Mouse (Mus musculus): Measurements from ENCODE around the gene Abcc6.

DNA sequence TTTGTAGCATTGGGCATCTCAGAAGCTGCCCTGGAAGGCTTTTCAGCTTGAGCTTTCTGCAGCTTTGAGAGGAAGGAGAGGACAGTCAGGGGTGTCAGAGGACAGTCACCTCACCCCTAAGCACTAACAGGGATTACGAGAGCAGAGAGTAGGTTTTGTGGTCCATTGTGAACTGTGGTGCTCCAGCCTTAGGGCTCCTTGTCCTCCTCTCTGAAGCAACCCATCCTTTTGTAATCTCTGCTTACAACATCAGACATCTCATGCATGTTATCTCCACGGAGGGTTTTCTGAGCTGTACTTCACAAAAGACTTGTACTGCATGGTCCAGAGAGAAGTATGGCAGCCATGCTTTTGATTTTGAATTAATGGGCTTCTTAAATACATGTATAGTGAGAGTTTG is 4.9 kb upstream of the Abcc6 start:
- TF ChIP-seq GATA1 (IDR thresholded peaks at IDR 0.05; ENCODE audit: borderline replicate concordance, low read length) (no peak), FLI1 (IDR thresholded peaks at IDR 0.05; ENCODE audit: low read length) (no peak)

All from megakaryocyte, embryonic 14.5 days (primary cell).